Mouse (Mus musculus) embryonic fibroblast, embryonic 13.5 days (primary cell): ENCODE data around the gene Mob3b.

Experiments used
- CTCF ChIP-seq: IDR thresholded peaks from 2 replicates; pipeline ENCODE4 v1.5.1; 2011; ENCODE audit warnings: mild to moderate bottlenecking, control low read depth, low read length, moderate library complexity, borderline replicate concordance; ENCODE audit not compliant: insufficient read depth
- POLR2A ChIP-seq: IDR thresholded peaks from 2 replicates; pipeline ENCODE4 v1.6.1; 2011; ENCODE audit warnings: low read depth, mild to moderate bottlenecking, control low read depth, low read length, moderate library complexity

DNA sequence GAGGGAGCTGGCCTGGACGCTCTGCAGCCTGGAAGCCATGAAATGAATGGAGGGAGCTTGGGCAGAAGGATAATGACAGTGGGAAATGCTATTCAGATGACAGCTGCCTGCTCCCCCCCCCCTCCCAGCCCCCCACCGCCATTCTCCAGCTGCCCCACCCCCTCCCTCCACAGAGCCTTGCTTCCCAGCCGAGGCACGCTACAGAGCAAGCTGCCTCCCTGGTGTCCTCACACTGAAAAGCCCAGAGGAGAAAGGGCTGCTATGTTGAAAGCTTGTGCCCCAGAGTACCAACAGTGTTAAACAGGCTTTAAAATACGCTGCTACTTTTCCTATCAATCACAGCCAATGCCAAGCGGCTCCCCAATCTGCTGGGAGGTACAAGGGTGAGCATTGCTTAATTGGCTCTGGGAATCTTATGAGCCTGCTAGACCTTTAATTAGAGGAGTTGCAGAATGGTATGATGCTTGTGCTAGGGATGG, 31.9 kb downstream of the Mob3b start:
- TF ChIP-seq POLR2A (no peak), CTCF (no peak)
